Mouse (Mus musculus) cerebellum, adult 2 months (tissue): Measurements from ENCODE around the gene Fermt3. TPM values are rescaled to one million over a fixed set of nuclear protein-coding genes. Genes with fewer than 3 reads are reported as not detected.
A peak's percentile ranks its signal among the peaks of the same experiment; 100 is the strongest.

Experiments
- DNase-seq, 2 experiments: peaks; one replicate each; pipeline ENCODE4 v3.0.0; 2021
- H3K27ac ChIP-seq: fragments of 200-500 bp; 2 replicates; pipeline ENCODE4 v1.5.1; 2012; ENCODE audit warnings: low read length, control low read depth, inconsistent platforms; ENCODE audit not compliant: insufficient read depth
- H3K27me3 ChIP-seq: fragments of 200-500 bp; 2 replicates; pipeline ENCODE4 v1.6.1; 2012; ENCODE audit warnings: inconsistent platforms, mild to moderate bottlenecking, low read length, moderate library complexity; ENCODE audit not compliant: control insufficient read depth, insufficient read depth
- H3K4me1 ChIP-seq: fragments of 200-500 bp; 2 replicates; pipeline ENCODE4 v1.6.1; 2011; ENCODE audit warnings: low read length; ENCODE audit not compliant: control insufficient read depth, insufficient read depth
- H3K4me3 ChIP-seq: fragments of 200-500 bp; replicated peaks from 2 replicates; pipeline ENCODE3; 2011; ENCODE audit warnings: mild to moderate bottlenecking, low read depth, low read length, control low read depth; ENCODE audit not compliant: insufficient read depth
- CTCF ChIP-seq: fragments of 200-500 bp; IDR thresholded peaks from 2 replicates; pipeline ENCODE4 v1.5.1; 2011; ENCODE audit warnings: low read depth, mild to moderate bottlenecking, control low read depth, low read length, moderate library complexity, borderline replicate concordance; ENCODE audit not compliant: insufficient read depth
- POLR2A ChIP-seq: fragments of 200-500 bp; IDR thresholded peaks from 2 replicates; pipeline ENCODE4 v1.6.1; 2011; ENCODE audit warnings: low read length, control low read depth, borderline replicate concordance; ENCODE audit not compliant: insufficient read depth
- WGBS: fragments of 180-500 bp; shearing (Covaris S2); methylation state at CpG from one replicate; pipeline ENCODE4 v1.1.7; 2018; 5-methylcytosine and 5-hydroxymethylcytosine counted together
- polyA plus RNA-seq: library from polyadenylated mRNA; depleted of rRNA; stranded (reverse); fragments of >200 nt; gene quantifications from 2 replicates; pipeline ENCODE4 v1.2.3, GENCODE M21; 2012

Fermt3 gene
- polyA plus RNA-seq, 1 experiment: 2.3 TPM

GRCm38 (mm10) chr19:6985951-6986708 is 33.1 kb downstream of the Fermt3 start:
- WGBS: 76% methylated on average over 10 of the region's 10 CpGs
- no peak overlapping the region for H3K27ac ChIP-seq

GRCm38 (mm10) chr19:6985300-6985699 is 34.0 kb downstream of the Fermt3 start:
- no peaks in the 10 kb centered on the region for H3K27me3 ChIP-seq
- DNase-seq: peak in 1 of 2 experiments; percentile 26
- H3K4me1 ChIP-seq: peaks cover 6% of the 10 kb centered on the region
- no peak overlapping the region for H3K27ac ChIP-seq
- no peak for TF ChIP-seq POLR2A
- TF ChIP-seq CTCF: no peak
- WGBS: 87% methylated on average over 19 of the region's 19 CpGs
- H3K4me3 ChIP-seq: no peak overlapping the region

More at GRCm38 (mm10) chr19:6985951-6986708, 33.1 kb downstream of the Fermt3 start:
- H3K27me3 ChIP-seq: no peaks in the 10 kb centered on the region
- TF ChIP-seq CTCF (no peak), POLR2A (no peak)
- peaks cover 6% of the 10 kb centered on the region for H3K4me1 ChIP-seq
- no peak overlapping the region for H3K4me3 ChIP-seq
- peak in 1 of 2 experiments; percentile 28 for DNase-seq

- no peak for TF ChIP-seq CTCF
- TF ChIP-seq POLR2A: no peak
- Histone ChIP-seq H3K27me3 (no peaks in the 10 kb centered on the region), H3K4me3 (no peak overlapping the region), H3K27ac (no peak overlapping the region), H3K4me1 (peaks cover 10% of the 10 kb centered on the region)
- DNase-seq: no peak
- WGBS: 47% methylated on average over 5 of the region's 5 CpGs
Measured at GRCm38 (mm10) chr19:6983621-6984020, 35.6 kb downstream of the Fermt3 start.

- DNase-seq: no peak
- peaks cover 12% of the 10 kb centered on the region for H3K4me1 ChIP-seq
- TF ChIP-seq CTCF (no peak), POLR2A (no peak)
- no peak overlapping the region for H3K4me3 ChIP-seq
- no peaks in the 10 kb centered on the region for H3K27me3 ChIP-seq
- WGBS: 89% methylated on average over 4 of the region's 4 CpGs
- H3K27ac ChIP-seq: no peak overlapping the region
Measured at GRCm38 (mm10) chr19:6981465-6981864, 37.8 kb downstream of the Fermt3 start.

- H3K27me3 ChIP-seq: no peaks in the 10 kb centered on the region
- DNase-seq: peak; percentile 99 to 100
- TF ChIP-seq CTCF (no peak), POLR2A (peak; percentile 96)
- H3K27ac ChIP-seq: peak within 1 kb of the TSS; percentile 68
- peak within 1 kb of the TSS; percentile 92 for H3K4me3 ChIP-seq
- 2% methylated on average over 38 of the region's 38 CpGs for WGBS
- peaks cover 8% of the 10 kb centered on the region; the same call in 1 of the 2 replicates for H3K4me1 ChIP-seq
Measured at GRCm38 (mm10) chr19:6980381-6981093, 38.7 kb downstream of the Fermt3 start, which contains the start of gene Fkbp2. Gene Fkbp2, minus strand, starts transcription at chr19:6980501.

GRCm38 (mm10) chr19:6979486-6980380 is 39.5 kb downstream of the Fermt3 start:
- 1% methylated on average over 59 of the region's 59 CpGs for WGBS

GRCm38 (mm10) chr19:6979001-6979479 is 40.2 kb downstream of the Fermt3 start:
- 4% methylated on average over 11 of the region's 11 CpGs for WGBS
- peak overlapping the region; percentile 59 for H3K4me3 ChIP-seq
- H3K27me3 ChIP-seq: no peaks in the 10 kb centered on the region
- H3K4me1 ChIP-seq: peaks cover 8% of the 10 kb centered on the region; the same call in 1 of the 2 replicates
- TF ChIP-seq POLR2A: no peak
- no peak overlapping the region for H3K27ac ChIP-seq
- peak; percentile 59 to 65 for DNase-seq

More at GRCm38 (mm10) chr19:6979486-6980380, 39.5 kb downstream of the Fermt3 start:
- Histone ChIP-seq H3K4me1 (peaks cover 8% of the 10 kb centered on the region; the same call in 1 of the 2 replicates), H3K27ac (peak overlapping the region; percentile 68; the same call in 1 of the 2 replicates), H3K27me3 (no peaks in the 10 kb centered on the region), H3K4me3 (peak overlapping the region; percentile 59)
- TF ChIP-seq POLR2A: no peak
- peak; percentile 59 for TF ChIP-seq CTCF
- peak; percentile 99 for DNase-seq
